Mouse (Mus musculus) yolk sac, embryonic 10.5 days (tissue): ENCODE results near the gene Gm7849.
"Not testable (repeated sequence)": the region's sequence is repeated elsewhere in the genome, so short reads cannot be mapped to it uniquely, and the experiment has no call there.

Experiments used
- DNase-seq: peaks from one replicate; pipeline ENCODE4 v3.0.0-alpha.2; 2017; ENCODE audit warnings: low spot score

Gene Gm7849

DNA sequence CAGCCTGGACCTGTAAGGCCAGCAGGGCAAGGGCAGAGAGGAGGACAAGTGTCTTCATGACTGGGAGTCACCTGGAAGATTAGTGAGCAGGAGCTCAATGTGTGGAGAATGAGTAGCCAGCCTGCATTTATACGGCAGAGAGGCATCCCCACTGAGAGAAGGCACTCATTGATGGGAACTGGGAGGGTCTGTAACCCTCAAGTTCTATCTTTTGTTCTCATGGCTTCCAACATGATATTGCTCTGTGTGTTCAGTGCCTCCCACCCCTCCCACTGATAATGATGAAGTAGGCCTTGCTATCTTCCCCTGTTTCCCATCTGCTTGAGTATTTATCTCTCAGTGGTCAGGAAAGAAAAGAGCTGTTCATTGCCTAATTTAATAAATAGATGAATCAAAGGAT lies at the start of gene Gm7849:
Gene Gm7849, minus strand, starts transcription at position 101 of the 400 bp plus-strand sequence.
- DNase-seq = not testable (repeated sequence)

DNA sequence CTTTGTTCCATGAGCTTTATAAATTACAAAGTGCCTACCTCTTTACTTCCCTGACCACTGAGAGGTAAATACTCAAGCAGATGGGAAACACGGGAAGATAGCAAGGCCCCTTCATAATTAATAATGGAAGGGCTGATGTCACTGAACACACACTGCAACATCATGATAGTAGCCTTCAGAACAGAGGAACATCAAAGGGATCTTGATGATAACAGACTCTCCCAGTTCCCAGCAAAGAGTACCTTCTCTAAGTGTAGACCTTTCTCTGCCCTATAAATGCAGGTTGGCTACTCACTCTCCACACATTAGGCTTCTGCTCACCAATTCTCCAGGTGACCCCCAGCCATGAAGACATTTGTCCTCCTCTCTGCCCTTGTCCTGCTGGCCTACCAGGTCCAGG lies 29.2 kb downstream of the Gm7849 start, which contains the start of gene Defa36:
Gene Defa36, plus strand, starts transcription at position 301 of the 400 bp plus-strand sequence.
- not testable (repeated sequence) for DNase-seq
